Mouse (Mus musculus) 3T3-L1 (cell line): ENCODE measurements around the gene 4930519G04Rik.
"Not testable (repeated sequence)": the region's sequence is repeated elsewhere in the genome, so short reads cannot be mapped to it uniquely, and the experiment has no call there.

Source experiments
- DNase-seq: peaks from one replicate; pipeline ENCODE4 v3.0.0-alpha.2; 2015; ENCODE audit warnings: low read depth, low spot score

The 4930519G04Rik gene

DNA sequence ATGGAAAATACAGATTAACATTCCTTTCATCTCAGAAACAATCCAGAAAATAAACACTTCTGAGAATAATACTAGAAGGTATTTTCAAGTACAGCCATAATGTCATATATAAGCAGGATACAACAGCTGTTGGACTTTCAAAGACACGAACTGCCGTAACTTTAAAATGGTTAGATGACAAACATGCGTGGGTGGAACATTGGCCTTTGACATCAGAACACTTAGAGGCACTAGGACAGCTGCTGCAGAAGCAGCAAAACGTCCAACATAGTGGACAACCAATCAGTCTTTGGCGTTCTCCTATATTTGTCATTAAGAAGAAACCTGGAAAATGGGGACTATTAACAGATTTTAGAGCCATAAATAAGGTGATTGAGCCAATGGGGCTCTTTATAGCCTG lies 13.0 kb upstream of the 4930519G04Rik start:
- not testable (repeated sequence) for DNase-seq

DNA sequence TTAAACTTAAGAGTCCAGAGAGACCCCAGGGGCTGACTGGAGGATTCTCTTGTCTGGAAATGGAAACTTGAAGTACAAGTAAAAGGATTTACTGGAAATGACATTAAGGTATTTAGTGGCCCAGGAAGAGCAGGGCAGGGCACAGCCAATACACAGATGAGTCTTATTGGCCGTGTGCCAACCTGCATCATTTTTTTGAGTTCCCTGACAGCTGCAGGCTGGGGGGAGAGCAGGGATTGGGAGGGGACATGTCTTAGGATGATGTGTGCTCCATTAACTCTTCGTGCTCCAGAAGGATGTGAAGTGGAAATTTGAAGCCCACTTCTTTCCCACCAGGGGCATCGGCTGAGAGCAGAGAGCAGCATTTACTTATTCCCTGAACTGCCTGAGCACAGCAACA lies 11.3 kb upstream of the 4930519G04Rik start:
- peak; percentile 47 for DNase-seq

DNA sequence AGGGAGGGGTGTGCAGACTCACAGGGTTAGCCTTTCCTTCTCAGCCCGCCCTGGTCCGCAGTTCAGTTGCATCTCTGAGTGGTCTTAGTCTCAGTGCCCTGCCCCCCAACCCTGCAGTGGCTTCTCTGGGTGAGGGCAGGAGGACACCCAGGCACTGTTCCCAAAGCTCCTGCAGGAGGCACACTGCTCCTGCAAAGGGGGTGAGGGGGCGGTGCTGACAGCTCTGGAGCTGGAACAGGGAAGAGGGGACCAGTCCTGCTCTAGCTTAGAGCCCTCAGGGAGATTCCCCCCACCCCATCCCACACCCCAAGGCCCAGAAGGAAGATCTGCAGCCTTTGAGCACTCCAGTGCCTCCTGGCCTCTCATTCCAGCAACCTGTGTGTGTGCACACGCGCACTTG lies 10.8 kb upstream of the 4930519G04Rik start:
- no peak for DNase-seq

DNA sequence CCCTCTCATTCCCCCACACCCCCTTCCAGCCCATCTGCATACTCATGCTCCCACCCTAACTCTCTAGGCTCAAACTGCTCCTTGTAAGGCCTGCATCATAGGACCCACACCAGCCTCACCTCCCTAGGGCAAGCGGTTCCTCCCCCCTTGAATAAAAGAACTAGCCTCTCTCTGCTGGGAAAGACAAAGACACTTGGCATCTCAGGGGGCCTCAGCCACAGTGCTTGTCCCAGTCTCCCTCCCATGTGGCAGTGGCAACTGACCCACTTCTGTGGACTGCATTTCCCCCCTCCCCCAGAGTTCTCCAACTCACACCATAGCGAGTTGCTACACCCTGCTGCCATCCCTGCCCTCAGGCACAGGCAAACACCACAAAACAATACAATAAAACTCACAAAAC lies 9.1 kb upstream of the 4930519G04Rik start:
- not testable (repeated sequence) for DNase-seq

DNA sequence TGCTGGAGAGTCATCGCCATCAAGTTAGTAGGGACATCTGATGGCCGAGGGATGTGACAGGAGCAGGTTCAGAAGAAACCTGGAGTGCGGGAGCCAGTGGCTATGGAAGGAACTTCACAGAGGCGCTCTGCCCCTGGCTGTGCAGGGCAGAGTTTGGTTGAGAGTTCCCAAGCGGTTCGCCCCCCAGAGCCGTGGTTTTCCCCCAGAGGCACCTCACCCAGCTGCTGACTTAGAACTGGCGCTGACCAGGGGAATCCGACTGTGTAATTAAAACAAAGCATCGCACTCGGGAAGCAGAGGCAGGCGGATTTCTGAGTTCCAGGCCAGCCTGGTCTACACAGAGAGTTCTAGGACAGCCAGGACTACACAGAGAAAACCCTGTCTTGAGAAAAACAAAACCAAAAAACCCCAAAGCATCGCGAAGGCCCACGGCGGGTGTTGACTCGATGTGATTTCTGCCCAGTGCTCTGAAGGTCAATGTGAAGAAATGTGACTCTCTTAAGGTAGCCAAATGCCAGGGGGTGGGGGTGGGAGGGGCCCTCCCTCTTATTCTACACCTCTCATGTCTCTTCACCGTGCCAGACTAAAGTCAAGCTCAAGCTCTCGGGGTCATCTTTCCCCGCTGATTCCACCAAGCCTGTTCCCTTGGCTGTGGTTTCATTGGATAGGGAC lies 1.8 kb upstream of the 4930519G04Rik start:
- no peak for DNase-seq

DNA sequence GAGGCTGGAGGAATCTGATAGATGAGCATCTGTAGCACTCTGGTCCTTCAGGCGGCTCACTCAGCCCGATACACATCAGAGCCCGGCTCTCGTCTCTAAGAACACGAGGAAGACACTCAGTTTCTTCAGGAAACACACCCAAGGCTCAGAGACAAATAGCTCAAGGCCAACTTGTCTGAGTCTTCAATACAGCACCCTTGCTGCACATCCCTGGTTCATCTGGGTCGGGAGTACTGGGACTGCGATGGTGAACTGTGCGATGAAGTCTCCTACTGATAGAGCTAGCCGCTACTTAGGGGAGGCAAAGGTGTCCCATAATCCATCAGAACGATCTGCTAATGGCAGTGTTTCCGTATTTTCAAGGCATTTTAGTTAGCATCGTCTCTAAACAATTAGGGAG lies 5.1 kb downstream of the 4930519G04Rik start, which contains the start of gene Gm9936:
Gene Gm9936, minus strand, starts transcription at position 101 of the 400 bp plus-strand sequence.
- DNase-seq, result no peak

DNA sequence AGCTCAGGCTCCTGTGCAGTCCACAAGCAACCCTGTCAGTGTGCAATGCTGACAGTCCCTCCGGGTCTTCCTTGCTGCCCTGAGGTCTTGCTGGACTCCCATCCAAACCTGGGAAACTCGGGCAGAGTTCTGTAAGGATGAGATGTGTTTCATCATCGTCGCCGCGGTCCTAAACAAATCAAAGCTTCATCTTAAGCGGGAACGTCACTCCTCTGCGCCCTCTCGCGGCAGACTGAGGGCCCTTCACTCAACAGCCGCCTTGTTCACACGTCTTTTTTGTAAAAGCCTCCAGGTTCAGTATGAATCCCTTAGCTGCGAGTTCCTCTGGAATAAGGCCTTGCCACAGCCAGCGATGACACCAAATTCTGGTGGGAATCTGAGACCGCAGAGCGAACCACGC lies 5.8 kb downstream of the 4930519G04Rik start:
- peak; percentile 51 for DNase-seq

DNA sequence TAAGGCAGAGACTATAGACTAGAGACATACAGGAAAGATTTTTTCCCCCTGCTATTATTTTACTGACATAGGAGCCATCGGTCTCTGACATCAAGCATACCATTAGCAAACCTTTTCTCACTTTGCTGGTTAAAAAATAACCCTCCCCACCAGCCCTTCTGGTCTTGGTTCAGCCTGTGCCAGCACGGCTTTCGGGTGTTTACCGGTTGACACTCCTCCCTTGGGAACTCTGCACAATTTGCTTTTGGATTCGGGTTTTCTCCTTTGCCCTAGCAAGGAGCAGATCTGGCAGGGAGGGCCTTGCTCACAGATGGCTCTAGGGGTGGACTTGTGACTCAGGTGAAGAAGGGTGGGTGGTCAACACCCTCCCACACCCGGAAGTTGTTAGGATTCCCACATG lies 8.3 kb downstream of the 4930519G04Rik start:
- DNase-seq, result no peak

DNA sequence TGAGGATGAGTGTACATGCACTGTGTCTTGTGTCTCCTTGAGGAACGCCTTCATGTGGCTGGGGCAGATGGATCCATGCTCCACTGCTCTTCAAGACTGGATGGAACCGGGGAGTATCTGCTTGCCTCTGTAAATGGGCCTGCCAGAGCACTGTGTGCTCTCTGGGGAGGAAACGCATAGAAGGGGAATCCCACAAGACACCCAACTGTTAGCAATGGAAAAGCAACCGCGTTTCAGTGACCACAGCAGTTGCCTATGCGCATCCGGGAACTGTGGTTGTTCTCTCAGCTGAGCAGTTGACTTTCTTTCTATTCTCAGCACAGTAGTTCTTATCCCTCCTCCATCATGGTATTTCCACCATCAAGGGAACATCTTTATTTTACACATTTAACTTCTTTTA lies 11.3 kb downstream of the 4930519G04Rik start:
- no peak for DNase-seq

DNA sequence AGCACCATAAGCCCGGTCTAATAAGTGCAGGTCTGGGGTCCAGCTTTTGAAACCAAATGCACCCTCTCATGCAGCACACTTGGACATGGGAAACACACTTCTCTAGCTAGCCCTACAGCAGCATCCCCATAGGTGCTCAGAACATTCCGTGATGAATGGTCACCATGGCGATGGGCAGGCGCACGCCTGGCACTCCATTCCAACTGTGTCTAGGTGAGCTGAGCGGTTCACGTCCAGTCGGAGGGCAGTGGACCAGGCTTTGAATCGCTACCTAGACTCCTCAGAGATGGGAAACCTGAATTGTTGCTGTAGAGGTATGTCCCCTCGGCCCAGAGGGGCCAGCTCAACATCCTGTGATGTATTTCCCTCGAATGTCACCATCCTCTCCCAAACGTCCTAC lies 11.8 kb downstream of the 4930519G04Rik start:
- no peak for DNase-seq

DNA sequence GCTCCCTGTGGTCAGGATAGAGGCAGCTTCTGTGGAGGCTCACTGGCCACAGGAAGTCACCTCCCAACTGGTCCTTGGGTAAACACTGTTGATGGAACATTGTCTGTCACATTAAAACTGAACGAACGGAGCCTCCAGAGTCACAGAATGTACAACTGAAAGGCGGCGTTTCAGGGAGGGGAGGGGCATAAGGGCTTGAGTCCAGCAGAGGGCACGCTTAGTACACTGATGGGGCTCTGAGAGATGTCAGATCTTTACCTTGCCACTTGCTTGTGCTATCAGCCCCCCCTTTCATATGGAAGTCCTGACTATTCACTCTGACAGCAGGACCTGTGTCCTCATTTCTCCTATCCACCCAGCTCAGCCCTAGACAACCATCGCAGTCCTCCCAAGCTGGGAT lies 22.4 kb downstream of the 4930519G04Rik start:
- no peak for DNase-seq

DNA sequence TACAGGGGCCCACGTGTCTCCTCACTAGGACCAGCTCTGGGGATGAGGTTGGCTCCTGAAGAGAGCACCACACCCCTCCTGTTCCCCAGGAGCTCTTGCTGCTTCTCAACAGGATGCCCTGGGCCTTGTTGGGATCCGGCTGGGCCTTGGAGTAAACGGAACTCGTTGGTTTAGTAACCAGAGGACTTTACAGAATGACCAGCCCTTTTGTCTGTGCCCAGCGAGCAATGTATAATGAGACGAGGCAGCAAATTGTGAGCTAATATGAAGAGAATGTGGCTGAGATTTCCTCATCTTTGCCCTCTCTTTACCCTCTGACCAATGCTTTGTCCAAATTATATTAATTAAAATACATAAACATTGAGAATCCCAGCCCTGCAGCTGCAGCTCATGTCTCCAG lies 22.9 kb downstream of the 4930519G04Rik start:
- DNase-seq, result no peak

DNA sequence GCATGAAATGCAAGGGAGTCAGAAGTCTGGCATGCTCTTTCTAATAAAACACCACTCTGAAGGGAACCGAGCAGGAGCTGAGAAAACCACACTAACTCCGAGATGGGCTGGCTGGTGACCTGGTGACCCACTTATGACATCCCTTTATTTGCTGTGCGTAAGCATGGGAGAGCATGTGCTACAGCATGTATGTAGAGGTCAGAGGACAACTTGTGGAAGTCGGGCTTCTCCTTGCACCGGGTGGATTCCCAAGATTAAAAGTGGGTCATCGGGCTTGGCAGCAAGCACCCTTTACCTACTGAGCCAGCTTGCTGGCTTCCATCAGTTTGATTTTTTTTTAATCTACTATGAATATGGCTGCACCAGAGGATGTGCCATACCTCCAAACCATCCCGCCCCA lies 24.0 kb downstream of the 4930519G04Rik start:
- no peak for DNase-seq

DNA sequence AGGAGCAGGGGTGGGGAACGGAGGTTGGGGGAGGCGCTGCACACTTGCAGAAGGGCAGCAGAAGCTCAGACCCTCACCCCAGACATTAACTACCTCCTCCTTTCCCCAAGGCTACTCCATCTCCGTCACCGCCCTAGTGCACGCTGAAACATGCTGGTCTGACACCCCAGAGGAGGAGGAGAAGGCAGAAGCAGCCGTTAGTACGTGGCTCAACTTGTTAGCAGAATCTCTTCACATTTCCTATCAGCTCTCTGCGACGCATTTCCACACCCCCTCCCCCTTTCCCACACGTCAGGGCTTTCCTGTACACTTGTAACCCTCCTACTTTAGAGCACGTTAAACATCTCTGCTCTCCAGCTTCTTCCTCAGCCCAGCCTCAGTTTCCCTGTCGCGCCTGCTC lies 25.9 kb downstream of the 4930519G04Rik start:
- DNase-seq, result no peak

DNA sequence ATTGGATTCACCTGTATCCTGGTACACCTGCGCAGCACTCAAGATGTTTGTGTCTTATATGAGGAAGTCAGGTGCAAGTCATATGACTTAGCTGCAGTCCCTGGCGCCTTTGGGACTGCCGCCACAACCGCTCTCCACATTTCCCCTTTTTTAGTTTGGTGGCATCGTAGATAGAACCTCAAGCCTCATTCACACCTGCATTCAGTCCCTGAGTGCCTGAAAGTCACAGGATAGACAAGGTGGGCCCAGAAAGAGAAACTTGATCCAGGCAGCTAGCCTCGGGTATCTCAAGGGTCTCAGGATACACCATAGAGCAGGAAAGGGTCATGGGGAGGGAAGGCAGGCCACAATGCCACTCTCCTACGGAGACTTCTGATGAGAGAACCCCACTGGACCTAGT lies 28.9 kb downstream of the 4930519G04Rik start:
- DNase-seq, result not testable (repeated sequence)

DNA sequence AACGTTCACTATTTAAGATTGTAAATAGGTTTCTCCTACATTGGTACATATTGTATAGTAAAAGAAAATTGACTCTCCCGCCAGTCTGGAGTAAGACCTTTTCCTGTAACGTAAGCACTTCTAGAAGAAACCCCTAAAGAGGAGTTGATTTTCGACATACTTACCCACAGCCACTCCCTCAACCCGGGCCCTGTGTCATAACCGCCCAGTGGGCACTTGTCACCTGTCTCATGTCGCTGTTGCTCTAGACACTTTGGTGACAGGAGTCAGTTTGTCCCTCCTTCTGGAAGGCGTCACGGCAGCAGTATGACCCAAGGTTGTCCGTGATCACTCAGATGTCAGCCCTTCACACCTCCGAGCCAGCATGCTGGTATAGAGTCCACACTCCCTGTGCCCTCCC lies 29.6 kb downstream of the 4930519G04Rik start:
- DNase-seq, result no peak

DNA sequence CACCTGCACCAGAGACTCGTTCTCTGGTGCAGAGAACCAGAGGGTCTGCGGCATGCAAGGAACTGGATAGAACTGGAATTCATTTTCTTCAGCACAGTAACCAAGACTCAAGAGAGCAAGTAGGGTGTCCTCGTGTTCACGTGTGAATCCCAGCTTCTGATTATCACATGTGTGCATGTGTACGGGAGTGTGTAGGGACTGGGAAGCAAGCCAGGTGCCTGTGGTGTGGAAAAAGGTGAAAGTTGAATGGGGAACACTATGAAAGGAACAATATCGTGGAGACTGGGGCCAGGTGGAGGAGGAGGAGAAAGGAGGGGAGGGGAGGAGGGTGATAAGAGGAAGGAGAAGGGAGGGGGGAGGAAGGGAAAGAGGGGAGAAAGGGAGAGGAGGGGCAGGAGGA lies 33.3 kb downstream of the 4930519G04Rik start:
- no peak for DNase-seq

DNA sequence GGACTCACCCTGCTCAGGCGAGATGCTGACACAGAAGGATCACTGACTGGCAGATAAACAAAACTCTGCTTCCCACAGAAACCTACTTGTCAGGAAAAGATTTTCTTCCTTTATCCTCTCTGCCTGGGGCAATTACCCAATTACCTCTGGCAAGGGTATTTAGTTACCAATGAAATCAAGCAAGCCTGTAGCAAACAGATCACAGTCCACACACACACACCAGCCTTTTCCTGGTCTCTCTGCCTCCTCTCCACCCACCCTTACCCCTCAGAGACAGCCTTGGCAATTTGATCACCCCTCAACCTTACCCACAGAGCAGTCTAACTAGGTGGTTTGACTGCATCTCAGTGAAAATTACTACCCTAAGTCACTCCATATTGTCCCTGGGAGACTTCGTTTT lies 35.5 kb downstream of the 4930519G04Rik start:
- DNase-seq, result no peak

DNA sequence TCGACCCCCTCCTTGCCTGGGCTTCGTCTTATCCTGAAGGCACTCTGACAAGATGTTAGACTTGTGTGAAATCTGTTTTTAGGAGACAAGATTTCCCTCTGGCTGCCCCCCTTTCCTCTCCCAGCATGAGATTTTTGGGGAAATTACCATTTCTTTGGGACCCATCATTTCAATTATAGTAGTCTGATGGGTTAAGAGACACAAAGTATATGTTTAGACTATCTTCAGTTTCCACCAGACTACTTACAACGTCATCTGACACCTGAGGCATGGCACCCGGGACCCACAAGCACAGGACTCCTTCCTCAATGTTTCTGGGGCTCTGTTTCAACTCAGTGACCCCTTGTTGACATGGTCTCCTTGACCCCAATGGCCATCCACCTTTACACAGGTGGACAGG lies 42.1 kb downstream of the 4930519G04Rik start:
- DNase-seq, result no peak

DNA sequence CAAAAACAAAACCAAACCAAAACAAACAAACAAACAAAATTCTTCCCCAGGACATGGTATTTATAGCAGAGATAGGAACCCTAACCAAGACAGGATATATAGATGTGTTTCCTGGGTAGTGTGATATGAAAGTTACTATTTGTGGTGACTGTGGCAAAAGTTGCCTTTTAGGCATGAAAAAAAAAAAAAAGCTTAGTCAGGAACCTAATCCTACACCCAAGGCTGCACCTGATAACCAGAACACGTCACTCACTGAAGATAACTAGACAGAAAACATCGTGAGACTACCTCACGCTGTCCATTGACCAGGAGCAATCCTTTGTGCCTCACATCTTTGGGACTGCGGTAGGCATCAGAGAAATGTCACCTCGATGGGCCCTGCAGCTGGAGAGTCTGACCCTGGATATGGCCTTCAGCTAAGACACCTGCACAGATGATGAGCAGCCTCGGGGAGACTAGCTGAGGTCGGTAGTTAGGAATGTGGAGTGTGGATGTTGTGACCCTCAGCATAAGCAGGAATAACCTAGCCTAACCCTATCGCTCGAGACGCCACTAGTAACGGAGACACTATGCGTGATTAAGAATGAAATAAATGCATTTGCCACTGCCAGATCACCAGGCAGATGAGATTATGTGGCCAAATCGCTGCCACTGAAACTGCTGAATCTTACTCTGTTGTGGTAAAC lies 43.4 kb downstream of the 4930519G04Rik start, which contains the start of gene Oasl2:
Gene Oasl2, plus strand, starts transcription at position 249 of the 686 bp plus-strand sequence.
- no peak for DNase-seq

DNA sequence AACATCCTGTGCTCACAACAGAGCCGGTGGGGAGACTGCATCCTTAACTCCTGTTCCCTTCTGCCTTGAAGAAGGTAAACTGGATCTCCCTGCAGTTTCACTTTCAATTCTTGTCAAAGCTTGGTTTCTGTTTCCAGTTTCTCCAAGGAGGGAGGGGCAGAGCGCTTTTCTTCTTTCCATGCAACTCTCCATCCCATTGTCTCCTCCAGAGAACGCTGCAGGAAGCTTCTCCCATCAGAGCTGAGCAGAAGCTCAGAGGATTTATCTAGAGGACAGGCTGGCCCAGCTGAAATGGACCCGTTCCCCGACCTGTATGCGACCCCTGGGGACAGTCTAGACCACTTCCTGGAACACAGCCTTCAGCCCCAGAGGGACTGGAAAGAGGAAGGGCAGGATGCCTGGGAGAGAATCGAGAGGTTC lies 43.9 kb downstream of the 4930519G04Rik start:
- peak; percentile 77 for DNase-seq

DNA sequence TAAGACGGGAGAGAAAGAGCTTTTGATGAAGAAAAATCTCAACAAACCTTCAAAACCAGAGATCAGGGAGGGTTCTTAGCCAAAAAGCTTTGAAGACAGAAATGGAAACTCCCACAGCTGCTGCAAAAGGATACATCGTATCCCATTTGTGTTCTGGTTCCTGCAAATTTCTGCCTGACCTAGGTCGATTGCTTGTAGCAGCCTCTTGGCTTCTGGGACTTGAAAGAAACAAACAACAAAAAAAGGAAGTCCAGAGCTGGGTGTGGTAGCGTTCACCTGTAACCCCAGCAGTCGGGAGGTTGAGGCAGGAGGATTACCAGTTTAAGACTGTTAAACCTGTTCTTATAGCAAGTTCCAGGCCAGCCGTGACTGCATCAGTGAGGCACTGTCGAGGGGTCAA lies 45.4 kb downstream of the 4930519G04Rik start:
- DNase-seq, result no peak

DNA sequence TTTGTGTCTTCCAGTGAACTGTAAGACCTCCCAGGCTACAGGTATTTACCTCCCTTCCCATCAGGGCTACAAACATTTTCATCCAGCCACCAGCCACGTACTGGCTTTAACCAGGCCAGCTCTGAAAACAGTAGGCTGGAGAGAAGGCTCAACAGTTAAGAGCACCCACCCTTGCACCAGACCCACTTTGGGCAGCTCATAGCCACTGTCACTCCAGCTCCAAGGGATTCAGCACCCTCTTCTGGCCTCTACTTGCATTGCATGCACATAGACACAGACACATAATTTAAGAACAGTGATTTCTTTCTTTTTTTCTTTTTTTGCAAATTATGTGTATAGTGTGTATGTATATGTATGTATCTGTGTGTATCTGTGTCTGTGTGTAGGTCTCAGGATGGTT lies 48.9 kb downstream of the 4930519G04Rik start:
- peak; percentile 78 for DNase-seq
